Mouse (Mus musculus): Measurements from ENCODE around the gene Mzf1.

Gene Mzf1

DNA sequence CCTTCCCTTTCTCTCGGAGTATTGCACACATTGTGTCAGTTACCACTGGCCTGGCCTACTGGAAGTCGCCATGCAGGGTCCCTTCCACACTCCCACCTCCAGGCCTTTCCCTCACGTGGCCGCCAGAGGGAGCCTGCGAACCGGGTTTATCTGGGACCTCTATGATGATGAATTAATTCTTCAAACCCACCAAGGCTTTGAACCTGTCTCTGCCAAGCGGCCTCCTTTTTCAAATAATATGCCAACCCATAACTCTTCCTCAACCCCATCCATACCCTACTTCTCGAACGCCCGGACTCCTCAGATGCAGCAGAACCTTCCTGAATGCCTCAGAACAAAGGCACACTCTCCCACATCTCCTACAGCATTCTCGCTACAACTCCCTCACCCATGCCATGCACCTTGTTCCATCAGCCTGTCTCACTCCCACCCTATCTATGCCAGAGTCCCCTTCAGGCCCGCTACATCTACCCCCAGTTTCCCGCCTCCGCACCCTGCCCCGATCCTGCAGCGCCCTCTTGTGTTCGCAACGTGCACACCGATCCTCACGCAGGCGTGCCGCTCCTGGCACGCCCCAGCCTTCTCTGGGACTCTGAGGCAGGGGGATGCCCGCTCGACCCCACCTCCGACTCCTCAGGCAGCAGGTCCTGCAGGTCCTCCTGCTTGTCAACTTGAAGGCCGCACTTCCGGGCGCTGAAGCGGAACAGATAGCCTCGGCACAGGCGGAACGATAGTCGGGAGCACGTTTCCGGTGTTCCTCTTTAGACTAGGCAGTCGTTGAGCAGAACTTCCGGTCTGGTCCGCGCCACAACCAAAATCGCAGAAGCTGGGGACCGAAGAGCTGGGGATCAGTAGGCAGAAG, 45.2 kb downstream of the Mzf1 start:
- in situ Hi-C loops (cut with MboI; ENCODE audit: unreplicated experiment in 2 of 2) = loop anchor here (5.0 to 25.0 kb wide), 4 partner anchors 33 to 1397 kb away; partner anchors contain the start of genes Zfp606 (in 1 of the 2) and Zscan4-ps3 (in 1 of the 2)

DNA sequence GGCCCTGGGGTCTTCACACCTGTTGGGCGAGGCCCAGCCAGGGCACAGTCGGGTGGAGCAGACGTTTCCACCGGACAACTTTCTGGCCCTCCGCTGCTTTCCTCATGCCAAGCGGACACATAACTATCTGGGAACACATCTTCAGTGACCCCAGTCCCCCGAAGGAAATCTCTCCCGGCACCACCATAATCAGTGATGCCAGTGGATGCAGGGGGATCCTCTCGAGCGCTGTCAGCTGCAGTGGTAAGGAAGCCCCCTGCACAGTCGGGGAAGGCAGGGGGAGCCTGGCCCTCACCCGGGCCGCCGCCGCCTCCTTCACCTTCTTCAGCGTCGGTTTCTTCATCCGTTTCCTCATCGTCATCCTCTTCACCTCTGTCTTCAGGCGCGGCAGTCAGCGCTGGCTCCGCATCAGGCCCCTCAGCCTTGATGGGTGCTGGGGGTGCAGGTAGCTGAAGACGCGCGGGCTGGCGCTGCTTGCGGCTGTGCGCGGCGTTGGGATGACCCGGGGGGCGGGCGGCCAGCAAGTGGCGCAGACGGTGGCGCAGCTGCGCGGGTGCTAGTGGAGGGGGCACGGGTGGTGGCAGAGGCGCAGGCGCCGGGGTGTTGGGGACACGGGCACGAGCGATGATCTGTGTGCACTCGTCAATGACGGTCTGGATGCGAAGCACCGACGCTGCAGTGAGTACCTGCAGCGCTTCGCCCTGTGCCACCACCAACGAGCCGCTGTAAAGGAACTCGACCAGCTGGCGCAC, 47.0 kb downstream of the Mzf1 start:
- in situ Hi-C loops (cut with MboI; ENCODE audit: unreplicated experiment in 2 of 2) = loop anchor here (5.0 to 25.0 kb wide), 4 partner anchors 35 to 1395 kb away; partner anchors contain the start of genes Zfp606 (in 1 of the 2) and Zscan4-ps3 (in 1 of the 2)

DNA sequence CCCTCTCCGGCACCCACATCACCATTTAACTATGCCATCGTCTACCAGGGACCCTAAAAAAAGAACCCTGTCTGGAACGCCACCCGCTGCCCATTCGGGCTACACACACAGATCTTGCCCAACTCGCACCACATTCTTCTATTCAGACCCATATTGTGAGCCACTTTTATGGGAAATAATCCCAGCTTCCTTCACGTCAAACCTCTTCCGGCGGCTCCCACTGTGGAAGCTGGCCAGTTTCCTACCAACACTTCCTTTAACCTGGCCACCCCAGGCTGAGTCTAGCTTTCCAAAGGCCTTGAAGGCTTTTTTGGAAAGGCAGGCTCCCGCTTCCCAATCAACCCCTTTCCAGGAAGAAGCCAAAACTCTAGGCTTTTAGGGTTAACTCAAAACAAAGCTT, 48.0 kb downstream of the Mzf1 start:
- in situ Hi-C loops (cut with MboI; ENCODE audit: unreplicated experiment in 2 of 2) = loop anchor here (5.0 to 25.0 kb wide), 4 partner anchors 36 to 1394 kb away; partner anchors contain the start of genes Zfp606 (in 1 of the 2) and Zscan4-ps3 (in 1 of the 2)

DNA sequence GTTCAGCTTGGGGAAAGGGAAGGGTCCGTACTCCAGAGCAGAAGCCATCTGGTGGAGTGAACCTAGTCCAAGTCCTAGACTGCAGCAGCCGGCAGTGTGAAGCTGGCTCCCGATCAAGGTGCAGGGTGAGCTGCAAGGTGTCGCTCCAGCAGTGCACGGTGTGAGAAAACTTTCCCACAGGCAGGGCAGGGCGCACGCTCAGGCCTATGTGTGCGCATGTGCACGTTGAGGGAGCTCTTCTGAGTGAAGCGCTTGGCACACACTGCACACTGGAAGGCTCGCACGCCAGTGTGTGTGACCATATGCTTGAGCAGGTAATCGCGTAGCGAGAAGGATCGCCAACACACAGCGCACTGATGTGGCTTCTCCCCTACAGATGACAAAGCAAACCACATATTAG, 48.6 kb downstream of the Mzf1 start:
- in situ Hi-C loops (cut with MboI; ENCODE audit: unreplicated experiment in 2 of 2) = loop anchor here (5.0 to 25.0 kb wide), 4 partner anchors 36 to 1394 kb away; partner anchors contain the start of genes Zfp606 (in 1 of the 2) and Zscan4-ps3 (in 1 of the 2)

DNA sequence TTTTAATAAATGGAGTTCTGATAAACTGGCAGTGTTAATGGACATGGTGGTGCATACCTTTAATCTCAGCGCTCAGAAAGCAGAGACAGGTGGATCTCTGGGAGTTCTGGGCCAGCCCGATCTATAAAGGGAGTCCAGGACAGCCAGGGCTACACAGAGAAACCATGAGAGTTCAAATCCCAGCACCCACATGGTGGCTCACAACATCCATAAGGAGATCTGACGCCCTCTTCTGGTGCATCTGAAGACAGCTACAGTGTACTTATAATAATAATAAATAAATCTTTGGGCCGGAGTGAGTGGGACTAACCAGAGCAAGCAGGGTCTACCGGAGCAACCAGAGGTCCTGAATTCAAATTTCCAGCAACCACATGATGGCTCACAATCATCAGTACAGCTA, 51.2 kb downstream of the Mzf1 start:
- in situ Hi-C loops (cut with MboI; ENCODE audit: unreplicated experiment in 2 of 2) = loop anchor here in 1 of 2 experiments (25.0 kb wide), 2 partner anchors 516 to 1391 kb away; partner anchors contain the start of genes Zfp606 and Zscan4-ps3

DNA sequence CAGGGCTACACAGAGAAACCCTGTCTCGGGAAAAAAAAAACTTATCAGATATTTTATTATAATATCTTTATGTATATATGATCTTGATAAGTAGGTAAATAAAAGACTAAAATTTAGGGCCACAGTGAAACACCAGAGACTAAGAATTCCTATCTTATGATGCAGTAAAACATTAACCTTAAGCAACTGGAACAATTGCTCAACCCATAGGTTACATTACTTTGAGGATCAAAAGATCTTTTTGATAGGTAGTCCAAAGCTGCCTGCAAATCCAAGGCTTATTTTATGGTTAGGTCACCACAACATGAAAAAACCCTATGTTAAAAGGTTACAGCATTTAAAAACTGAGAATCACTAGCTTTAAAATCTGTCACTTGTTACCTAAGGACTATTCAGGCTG, 53.0 kb downstream of the Mzf1 start:
- in situ Hi-C loops (cut with MboI; ENCODE audit: unreplicated experiment in 2 of 2) = loop anchor here in 1 of 2 experiments (25.0 kb wide), 2 partner anchors 514 to 1389 kb away; partner anchors contain the start of genes Zfp606 and Zscan4-ps3

DNA sequence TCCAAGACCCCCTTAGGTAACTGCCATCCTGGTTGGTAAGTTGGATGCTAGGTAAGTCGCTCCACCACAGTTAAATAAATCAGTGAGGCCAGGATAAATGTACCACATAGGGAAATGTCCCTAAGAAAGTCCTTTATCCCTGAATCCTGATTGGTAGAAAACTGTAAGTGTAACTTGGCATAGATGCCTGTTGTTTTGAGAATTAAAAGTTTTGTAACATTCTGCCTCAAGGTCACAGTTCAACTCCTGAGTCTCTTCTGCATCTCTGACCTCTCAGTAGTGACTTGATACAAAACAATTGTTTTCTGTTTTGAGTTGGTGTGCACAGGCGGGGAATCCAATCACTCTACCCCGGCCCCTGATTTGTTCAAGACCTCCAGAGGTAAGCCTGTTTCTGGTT, 55.7 kb downstream of the Mzf1 start, which contains the start of gene Trim28:
Gene Trim28 (plus strand): TSS at position 264 of the 400 bp plus-strand sequence.
- in situ Hi-C loops (cut with MboI; ENCODE audit: unreplicated experiment in 2 of 2) = loop anchor here in 1 of 2 experiments (25.0 kb wide), 1 partner anchor 512 kb away; the partner anchor contains the start of gene Zfp606

DNA sequence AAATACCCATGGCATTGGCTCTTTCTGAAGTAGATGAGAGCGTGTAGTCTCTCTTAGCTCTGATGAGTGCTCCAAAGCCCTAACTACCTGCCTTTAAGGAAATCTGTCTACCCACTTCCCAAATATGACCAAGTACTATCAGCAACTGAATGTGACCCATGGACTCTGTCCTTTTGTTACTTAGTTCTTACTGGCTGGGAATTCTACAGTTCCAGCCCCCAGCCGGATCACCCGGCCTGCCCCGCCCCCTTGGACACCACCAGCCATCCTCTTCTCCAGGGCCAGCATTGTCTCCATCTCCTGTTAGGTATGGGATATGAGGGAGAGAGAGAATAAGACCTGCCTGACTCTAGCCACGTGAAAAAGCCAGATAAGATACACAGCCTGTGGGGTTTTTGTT, 56.5 kb downstream of the Mzf1 start, which contains the start of gene Slc27a5:
Gene Slc27a5 (minus strand): TSS at position 140 of the 400 bp plus-strand sequence.
- in situ Hi-C loops (cut with MboI; ENCODE audit: unreplicated experiment in 2 of 2) = loop anchor here in 1 of 2 experiments (25.0 kb wide), 1 partner anchor 511 kb away; the partner anchor contains the start of gene Zfp606

DNA sequence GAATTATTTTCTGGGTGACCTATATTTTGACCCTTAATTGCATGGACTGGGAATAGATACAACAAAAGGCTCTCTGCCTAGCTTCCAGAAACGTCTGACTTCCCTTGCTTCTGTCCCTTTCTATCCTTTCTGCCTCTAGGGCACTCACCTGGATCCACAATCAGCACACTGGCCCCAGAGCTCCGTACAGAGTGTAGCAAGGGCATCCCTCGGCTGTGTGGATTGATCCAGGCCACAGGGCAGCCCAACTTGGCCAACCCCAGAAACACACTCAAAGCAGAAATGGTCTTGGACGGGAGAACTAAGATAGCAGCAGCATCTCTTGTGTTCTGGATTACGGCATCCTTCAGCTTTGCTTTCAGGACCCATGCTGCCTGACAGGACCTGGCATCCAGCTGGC, 57.3 kb downstream of the Mzf1 start:
- in situ Hi-C loops (cut with MboI; ENCODE audit: unreplicated experiment in 2 of 2) = loop anchor here in 1 of 2 experiments (25.0 kb wide), 1 partner anchor 510 kb away; the partner anchor contains the start of gene Zfp606

DNA sequence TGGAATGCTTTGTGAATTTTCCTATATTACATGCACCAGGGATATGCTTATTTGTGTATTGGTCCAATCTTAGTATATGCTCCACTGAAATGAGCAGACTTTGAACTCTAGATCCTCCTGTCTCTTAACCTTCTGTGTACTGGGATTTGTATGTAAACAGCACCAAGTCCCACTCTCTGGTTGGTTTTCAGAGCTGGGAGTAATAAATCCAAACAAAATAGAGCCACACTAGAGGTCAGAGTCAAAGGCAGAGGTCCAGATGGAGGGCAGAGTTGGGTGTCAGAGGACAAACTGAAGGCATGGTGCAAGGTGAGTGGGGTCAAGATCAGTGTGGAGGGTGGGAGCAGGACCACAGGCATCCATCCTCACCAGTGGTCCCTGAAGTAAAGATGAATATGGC, 58.7 kb downstream of the Mzf1 start:
- in situ Hi-C loops (cut with MboI; ENCODE audit: unreplicated experiment in 2 of 2) = loop anchor here in 1 of 2 experiments (25.0 kb wide), 1 partner anchor 509 kb away; the partner anchor contains the start of gene Zfp606

DNA sequence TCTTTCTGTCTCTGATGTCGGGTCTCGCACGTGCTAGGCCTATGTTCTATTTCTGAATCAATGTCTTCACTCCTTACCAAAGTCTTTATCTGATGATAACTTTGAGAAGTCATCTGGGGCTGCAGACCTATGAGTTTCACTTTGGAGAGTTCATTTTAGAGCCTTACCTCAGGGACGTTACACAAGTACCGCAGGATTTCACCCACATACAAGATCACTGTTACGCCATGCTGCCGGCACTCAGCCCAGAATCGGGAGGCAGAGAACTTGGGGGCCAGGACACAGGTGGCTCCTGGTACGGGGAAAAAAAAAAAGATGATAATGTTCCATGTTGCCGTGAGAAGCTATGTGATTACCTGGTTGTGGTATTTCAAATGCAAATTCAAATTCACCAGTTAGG, 61.4 kb downstream of the Mzf1 start:
- in situ Hi-C loops (cut with MboI; ENCODE audit: unreplicated experiment in 2 of 2) = loop anchor here (5.0 to 25.0 kb wide), 2 partner anchors 81 to 506 kb away; partner anchors contain the start of gene Zfp606 (in 1 of the 2)
